Mouse (Mus musculus): ENCODE results near the gene Ift81.

GRCm38 (mm10) chr5:122639986-122640385 lies 25.7 kb upstream of the Ift81 start:
- TF ChIP-seq CTCF (IDR thresholded peaks at IDR 0.05; ENCODE audit: low read depth) (peak; percentile 26; the same call in 1 of the 2 replicates), EP300 (IDR thresholded peaks at IDR 0.05; ENCODE audit: low read depth) (no peak)
